Mouse (Mus musculus) frontal cortex, postnatal 25 days (tissue): ENCODE measurements around the gene Pax4.

Source experiments
- DNase-seq, 2 experiments: peaks; one replicate each; pipeline ENCODE4 v3.0.0; 2022; ENCODE audit warnings: low spot score in 2 of 2

Pax4 gene

GRCm38 (mm10) chr6:28449253-28449652, at the start of gene Pax4:
Gene Pax4 (minus strand): TSS chr6:28449353.
- no peak for DNase-seq

GRCm38 (mm10) chr6:28497837-28498236, 48.7 kb upstream of the Pax4 start:
- no peak for DNase-seq

- no peak for DNase-seq
These were observed 42.0 kb upstream of the Pax4 start for GRCm38 (mm10) chr6:28491198-28491597.

GRCm38 (mm10) chr6:28490612-28491011, 41.5 kb upstream of the Pax4 start:
- no peak for DNase-seq

GRCm38 (mm10) chr6:28488204-28488851, 39.2 kb upstream of the Pax4 start:
- DNase-seq, result no peak

- no peak for DNase-seq
These were observed 37.8 kb upstream of the Pax4 start for GRCm38 (mm10) chr6:28486905-28487304.

GRCm38 (mm10) chr6:28486471-28486870, 37.3 kb upstream of the Pax4 start:
- no peak for DNase-seq

- no peak for DNase-seq
These were observed 36.9 kb upstream of the Pax4 start for GRCm38 (mm10) chr6:28486008-28486407.

GRCm38 (mm10) chr6:28482711-28483315, 33.7 kb upstream of the Pax4 start:
- no peak for DNase-seq

- no peak for DNase-seq
These were observed 31.8 kb upstream of the Pax4 start for GRCm38 (mm10) chr6:28480752-28481492.

GRCm38 (mm10) chr6:28479865-28480751, 31.0 kb upstream of the Pax4 start:
- DNase-seq, result peak; percentile 91 to 97

GRCm38 (mm10) chr6:28474839-28475238, 25.7 kb upstream of the Pax4 start, which contains the start of gene Snd1:
Gene Snd1 (plus strand): TSS chr6:28475139.
- no peak for DNase-seq

GRCm38 (mm10) chr6:28474211-28474610, 25.1 kb upstream of the Pax4 start:
- DNase-seq, result no peak

GRCm38 (mm10) chr6:28471284-28472035, 22.3 kb upstream of the Pax4 start:
- no peak for DNase-seq

- DNase-seq, result no peak
These were observed 21.5 kb upstream of the Pax4 start for GRCm38 (mm10) chr6:28470621-28471020.

GRCm38 (mm10) chr6:28470017-28470602, 21.0 kb upstream of the Pax4 start:
- no peak for DNase-seq

- DNase-seq, result no peak
These were observed 15.5 kb upstream of the Pax4 start for GRCm38 (mm10) chr6:28464630-28465029.

- peak; percentile 33 to 42 for DNase-seq
These were observed 11.4 kb upstream of the Pax4 start for GRCm38 (mm10) chr6:28460534-28460933.

- no peak for DNase-seq
These were observed 10.1 kb upstream of the Pax4 start for GRCm38 (mm10) chr6:28459221-28459668.

GRCm38 (mm10) chr6:28450977-28451376, 1.8 kb upstream of the Pax4 start:
- DNase-seq, result no peak

- no peak for DNase-seq
These were observed 1.3 kb upstream of the Pax4 start for GRCm38 (mm10) chr6:28450481-28450880.
